Mouse (Mus musculus): ENCODE results near the gene Rgs5. TPM values are rescaled to one million over a fixed set of nuclear protein-coding genes. Genes with fewer than 3 reads are reported as not detected.

Gene Rgs5
- polyA plus RNA-seq, 1 experiment: 10.9 TPM

DNA sequence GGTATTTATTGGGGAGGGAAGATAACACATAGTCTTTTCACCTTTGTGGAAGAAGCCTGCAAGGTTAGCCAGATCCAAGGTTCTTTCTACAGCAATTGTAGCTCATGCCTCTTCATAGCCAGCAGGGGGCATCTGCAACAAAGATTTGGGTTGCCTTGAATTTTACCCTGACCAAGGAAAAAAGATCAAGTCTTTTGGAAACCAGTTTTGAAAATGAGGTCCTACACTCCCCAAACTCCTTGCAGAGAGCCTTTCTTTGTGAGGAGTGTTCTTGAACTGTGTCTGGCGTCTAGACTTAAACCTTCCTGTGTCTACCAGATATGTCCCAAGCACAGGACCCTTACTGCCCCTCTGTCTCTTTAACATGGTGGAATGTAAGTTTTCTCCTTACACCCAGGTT, 15.4 kb downstream of the Rgs5 start:
- 53% methylated on average over 1 of the region's 1 CpGs for WGBS
- Histone ChIP-seq H3K27me3 (ENCODE audit: control insufficient read depth, insufficient read depth, low read length) (no peaks in the 10 kb centered on the region), H3K27ac (ENCODE audit: insufficient read depth, low read depth, low read length) (no peak overlapping the region), H3K4me1 (ENCODE audit: control insufficient read depth, insufficient read depth, insufficient read length, low read length) (no peaks in the 10 kb centered on the region), H3K4me3 (ENCODE audit: low read depth, low read length) (no peak overlapping the region), H3K36me3 (ENCODE audit: control insufficient read depth, insufficient read depth, low read length) (no peaks in the 10 kb centered on the region)
- TF ChIP-seq CTCF (IDR thresholded peaks at IDR 0.05; ENCODE audit: extremely low read depth, insufficient read length, insufficient replicate concordance, low read depth, low read length) (no peak), POLR2A (IDR thresholded peaks at IDR 0.05; ENCODE audit: low read depth, low read length) (no peak)

DNA sequence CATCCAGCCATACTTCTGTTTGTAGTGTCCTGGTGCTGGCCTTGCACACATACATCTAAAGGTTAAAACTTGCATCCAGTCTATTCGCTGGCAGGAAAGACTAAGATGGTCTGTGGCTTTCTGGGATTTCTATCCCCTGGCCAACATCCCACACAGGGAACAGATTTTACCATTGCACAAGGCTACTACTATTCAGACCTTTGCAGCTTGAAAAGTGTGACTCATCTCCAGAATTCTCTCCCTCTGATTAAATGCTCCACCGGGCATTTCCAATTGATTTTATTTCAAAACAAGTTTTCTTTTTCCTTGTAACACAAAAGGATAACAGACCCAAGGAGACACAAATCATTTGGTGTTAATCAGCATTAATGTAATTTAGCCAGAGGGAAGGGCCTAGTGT, 16.5 kb downstream of the Rgs5 start:
- Histone ChIP-seq H3K36me3 (ENCODE audit: control insufficient read depth, insufficient read depth, low read length) (no peaks in the 10 kb centered on the region), H3K4me1 (ENCODE audit: control insufficient read depth, insufficient read depth, insufficient read length, low read length) (no peaks in the 10 kb centered on the region), H3K27ac (ENCODE audit: insufficient read depth, low read depth, low read length) (no peak overlapping the region), H3K4me3 (ENCODE audit: low read depth, low read length) (no peak overlapping the region), H3K27me3 (ENCODE audit: control insufficient read depth, insufficient read depth, low read length) (no peaks in the 10 kb centered on the region)
- WGBS: 76% methylated on average over 2 of the region's 2 CpGs
- TF ChIP-seq CTCF (IDR thresholded peaks at IDR 0.05; ENCODE audit: extremely low read depth, insufficient read length, insufficient replicate concordance, low read depth, low read length) (no peak), POLR2A (IDR thresholded peaks at IDR 0.05; ENCODE audit: low read depth, low read length) (no peak)

- TF ChIP-seq POLR2A (IDR thresholded peaks at IDR 0.05; ENCODE audit: low read depth, low read length): no peak
- TF ChIP-seq CTCF (IDR thresholded peaks at IDR 0.05; ENCODE audit: extremely low read depth, insufficient read length, insufficient replicate concordance, low read depth, low read length): no peak
- Histone ChIP-seq H3K4me1 (ENCODE audit: control insufficient read depth, insufficient read depth, insufficient read length, low read length) (no peaks in the 10 kb centered on the region), H3K4me3 (ENCODE audit: low read depth, low read length) (no peak overlapping the region), H3K27me3 (ENCODE audit: control insufficient read depth, insufficient read depth, low read length) (no peaks in the 10 kb centered on the region), H3K36me3 (ENCODE audit: control insufficient read depth, insufficient read depth, low read length) (no peaks in the 10 kb centered on the region), H3K27ac (ENCODE audit: insufficient read depth, low read depth, low read length) (no peak overlapping the region)
- 72% methylated on average over 4 of the region's 4 CpGs for WGBS
These were observed 17.0 kb downstream of the Rgs5 start for GRCm38 (mm10) chr1:169672272-169672671.

- Histone ChIP-seq H3K4me3 (ENCODE audit: low read depth, low read length) (no peak overlapping the region), H3K36me3 (ENCODE audit: control insufficient read depth, insufficient read depth, low read length) (no peaks in the 10 kb centered on the region), H3K4me1 (ENCODE audit: control insufficient read depth, insufficient read depth, insufficient read length, low read length) (no peaks in the 10 kb centered on the region), H3K27ac (ENCODE audit: insufficient read depth, low read depth, low read length) (no peak overlapping the region), H3K27me3 (ENCODE audit: control insufficient read depth, insufficient read depth, low read length) (no peaks in the 10 kb centered on the region)
- no peak for TF ChIP-seq CTCF (IDR thresholded peaks at IDR 0.05; ENCODE audit: extremely low read depth, insufficient read length, insufficient replicate concordance, low read depth, low read length)
- TF ChIP-seq POLR2A (IDR thresholded peaks at IDR 0.05; ENCODE audit: low read depth, low read length): no peak
- 68% methylated on average over 3 of the region's 3 CpGs for WGBS
These were observed 18.8 kb downstream of the Rgs5 start for GRCm38 (mm10) chr1:169674116-169674515.

DNA sequence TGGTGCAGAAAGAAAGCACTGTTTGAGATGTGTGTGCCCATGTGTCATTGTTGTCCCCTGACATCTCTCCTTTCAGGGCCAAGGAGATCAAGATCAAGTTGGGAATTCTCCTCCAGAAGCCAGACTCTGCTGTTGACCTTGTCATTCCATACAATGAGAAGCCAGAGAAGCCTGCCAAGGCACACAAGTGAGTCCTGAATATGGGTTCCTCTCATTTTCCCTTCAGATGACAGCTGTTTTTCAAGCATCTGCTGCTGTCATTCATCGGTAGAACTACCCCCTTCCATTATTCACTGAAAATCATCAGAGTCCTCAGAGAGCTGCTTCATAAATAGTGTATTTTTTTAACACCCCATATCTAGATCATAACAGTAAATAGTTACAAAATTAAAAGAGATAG, 21.4 kb downstream of the Rgs5 start:
- H3K36me3 ChIP-seq (ENCODE audit: control insufficient read depth, insufficient read depth, low read length): no peaks in the 10 kb centered on the region
- H3K27ac ChIP-seq (ENCODE audit: insufficient read depth, low read depth, low read length): no peak overlapping the region
- WGBS: 85% methylated on average over 1 of the region's 1 CpGs
- no peak for TF ChIP-seq POLR2A (IDR thresholded peaks at IDR 0.05; ENCODE audit: low read depth, low read length)
- no peak for TF ChIP-seq CTCF (IDR thresholded peaks at IDR 0.05; ENCODE audit: extremely low read depth, insufficient read length, insufficient replicate concordance, low read depth, low read length)
- H3K27me3 ChIP-seq (ENCODE audit: control insufficient read depth, insufficient read depth, low read length): no peaks in the 10 kb centered on the region
- H3K4me1 ChIP-seq (ENCODE audit: control insufficient read depth, insufficient read depth, insufficient read length, low read length): no peaks in the 10 kb centered on the region
- H3K4me3 ChIP-seq (ENCODE audit: low read depth, low read length): no peak overlapping the region

DNA sequence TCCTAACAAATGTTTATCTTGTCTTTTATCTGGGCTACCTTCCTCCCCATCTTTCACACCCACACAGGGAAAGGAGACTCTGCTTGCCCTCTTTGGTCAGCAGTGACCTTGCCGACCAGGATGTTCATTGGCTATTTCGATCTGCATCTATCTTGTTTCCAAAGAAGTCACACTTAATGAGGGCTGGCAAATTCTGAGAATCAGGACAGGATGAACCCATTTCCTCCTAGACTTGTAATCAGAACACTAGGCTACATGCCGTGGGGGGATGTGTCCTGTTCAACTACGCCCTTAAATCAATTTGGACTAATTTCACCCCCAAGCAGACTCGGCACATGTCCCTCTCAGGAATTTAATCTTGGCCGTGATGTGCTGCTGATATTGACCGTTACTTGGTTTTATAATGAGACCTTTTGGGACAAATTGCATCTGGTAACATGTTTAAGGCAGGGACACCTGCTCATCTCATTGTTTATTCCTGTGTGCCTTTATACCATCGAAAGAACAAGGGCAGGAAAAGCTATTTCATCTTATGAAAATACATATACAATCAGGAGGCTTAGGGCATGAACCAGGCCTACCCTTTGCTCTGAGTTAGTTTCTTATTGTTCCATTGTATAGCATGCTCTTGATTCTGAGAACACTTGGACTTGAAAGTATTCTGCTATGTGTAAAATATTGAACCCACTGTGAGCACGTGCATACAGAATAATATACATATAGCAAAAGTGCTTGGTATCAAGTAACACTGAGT, 25.3 kb downstream of the Rgs5 start:
- H3K36me3 ChIP-seq (ENCODE audit: control insufficient read depth, insufficient read depth, low read length): no peaks in the 10 kb centered on the region
- TF ChIP-seq POLR2A (IDR thresholded peaks at IDR 0.05; ENCODE audit: low read depth, low read length) (no peak), CTCF (IDR thresholded peaks at IDR 0.05; ENCODE audit: extremely low read depth, insufficient read length, insufficient replicate concordance, low read depth, low read length) (no peak)
- H3K4me3 ChIP-seq (ENCODE audit: low read depth, low read length): no peak overlapping the region
- no peaks in the 10 kb centered on the region for H3K27me3 ChIP-seq (ENCODE audit: control insufficient read depth, insufficient read depth, low read length)
- H3K27ac ChIP-seq (ENCODE audit: insufficient read depth, low read depth, low read length): no peak overlapping the region
- 80% methylated on average over 9 of the region's 9 CpGs for WGBS
- no peaks in the 10 kb centered on the region for H3K4me1 ChIP-seq (ENCODE audit: control insufficient read depth, insufficient read depth, insufficient read length, low read length)

GRCm38 (mm10) chr1:169682775-169683497, 27.6 kb downstream of the Rgs5 start:
- WGBS: 82% methylated on average over 7 of the region's 7 CpGs
- no peaks in the 10 kb centered on the region for H3K4me1 ChIP-seq (ENCODE audit: control insufficient read depth, insufficient read depth, insufficient read length, low read length)
- TF ChIP-seq POLR2A (IDR thresholded peaks at IDR 0.05; ENCODE audit: low read depth, low read length) (no peak), CTCF (IDR thresholded peaks at IDR 0.05; ENCODE audit: extremely low read depth, insufficient read length, insufficient replicate concordance, low read depth, low read length) (no peak)
- no peaks in the 10 kb centered on the region for H3K27me3 ChIP-seq (ENCODE audit: control insufficient read depth, insufficient read depth, low read length)
- H3K27ac ChIP-seq (ENCODE audit: insufficient read depth, low read depth, low read length): no peak overlapping the region
- H3K36me3 ChIP-seq (ENCODE audit: control insufficient read depth, insufficient read depth, low read length): no peaks in the 10 kb centered on the region
- H3K4me3 ChIP-seq (ENCODE audit: low read depth, low read length): no peak overlapping the region

All from small intestine, adult 2 months (tissue).